Mouse (Mus musculus): ENCODE measurements around the gene B3gnt7.
A peak's percentile ranks its signal among the peaks of the same experiment; 100 is the strongest.

- TF ChIP-seq CTCF (IDR thresholded peaks at IDR 0.05) (peak; percentile 29; the same call in 1 of the 2 replicates), POLR2A (IDR thresholded peaks at IDR 0.05; ENCODE audit: insufficient read depth, low read depth, low read length) (no peak)
Observed at GRCm38 (mm10) chr1:86348801-86349200, 46.2 kb downstream of the B3gnt7 start.
